Mouse (Mus musculus): ENCODE data around the gene Vamp8. TPM values are rescaled to one million over a fixed set of nuclear protein-coding genes. Genes with fewer than 3 reads are reported as not detected.
A peak's percentile ranks its signal among the peaks of the same experiment; 100 is the strongest.

Vamp8 gene
- polyA plus RNA-seq, 1 experiment from 2014 or later, result 450 TPM

GRCm38 (mm10) chr6:72345074-72345567, 45.4 kb downstream of the Vamp8 start, which contains the start of gene Usp39:
Gene Usp39, minus strand, starts transcription at chr6:72345184.
- H3K27ac ChIP-seq (ENCODE audit: low read depth, low read length), result peak within 1 kb of the TSS; percentile 77
- H3K27me3 ChIP-seq (replicated peaks; ENCODE audit: control insufficient read depth, insufficient read depth, low read length), result no peaks in the 10 kb centered on the region
- peak within 1 kb of the TSS; percentile 85 for H3K4me3 ChIP-seq (ENCODE audit: low read depth, low read length)
- no peaks in the 10 kb centered on the region; the same call in 1 of the 2 replicates for H3K4me1 ChIP-seq (replicated peaks; ENCODE audit: control insufficient read depth, insufficient read depth, low read length)
- TF ChIP-seq CTCF (IDR thresholded peaks at IDR 0.05; ENCODE audit: low read depth), result no peak; the same call in 1 of the 2 replicates
- H3K36me3 ChIP-seq (ENCODE audit: control insufficient read depth, insufficient read depth), result peaks cover 16% of the 10 kb centered on the region
- peak; percentile 83 for ATAC-seq
- WGBS, result under 1% methylated on average over 30 of the region's 30 CpGs
- H3K9me3 ChIP-seq (ENCODE audit: control insufficient read depth), result no peaks in the 10 kb centered on the region
- H3K4me2 ChIP-seq (replicated peaks; ENCODE audit: low read depth), result peak within 1 kb of the TSS; percentile 87
- peak within 1 kb of the TSS; percentile 90 for H3K9ac ChIP-seq (ENCODE audit: low read depth, low read length)

- ATAC-seq, result peak; percentile 48
Measured at GRCm38 (mm10) chr6:72344396-72345073, 46.0 kb downstream of the Vamp8 start.

GRCm38 (mm10) chr6:72340481-72340880, 50.0 kb downstream of the Vamp8 start:
- Histone ChIP-seq H3K36me3 (ENCODE audit: control insufficient read depth, insufficient read depth) (peaks cover 40% of the 10 kb centered on the region), H3K4me2 (replicated peaks; ENCODE audit: low read depth) (no peak overlapping the region), H3K4me1 (replicated peaks; ENCODE audit: control insufficient read depth, insufficient read depth, low read length) (no peaks in the 10 kb centered on the region), H3K27me3 (replicated peaks; ENCODE audit: control insufficient read depth, insufficient read depth, low read length) (no peaks in the 10 kb centered on the region), H3K9me3 (ENCODE audit: control insufficient read depth) (no peaks in the 10 kb centered on the region), H3K9ac (ENCODE audit: low read depth, low read length) (no peak overlapping the region), H3K4me3 (ENCODE audit: low read depth, low read length) (no peak overlapping the region), H3K27ac (ENCODE audit: low read depth, low read length) (no peak overlapping the region)
- no peak for ATAC-seq
- TF ChIP-seq CTCF (IDR thresholded peaks at IDR 0.05; ENCODE audit: low read depth), result no peak
- WGBS, result 45% methylated on average over 2 of the region's 2 CpGs

More at GRCm38 (mm10) chr6:72344396-72345073, 46.0 kb downstream of the Vamp8 start:
- under 1% methylated on average over 42 of the region's 42 CpGs for WGBS
- Histone ChIP-seq H3K4me1 (replicated peaks; ENCODE audit: control insufficient read depth, insufficient read depth, low read length) (no peaks in the 10 kb centered on the region; the same call in 1 of the 2 replicates), H3K36me3 (ENCODE audit: control insufficient read depth, insufficient read depth) (peaks cover 15% of the 10 kb centered on the region), H3K4me2 (replicated peaks; ENCODE audit: low read depth) (peak overlapping the region; percentile 87), H3K9me3 (ENCODE audit: control insufficient read depth) (no peaks in the 10 kb centered on the region), H3K4me3 (ENCODE audit: low read depth, low read length) (peak overlapping the region; percentile 85), H3K27me3 (replicated peaks; ENCODE audit: control insufficient read depth, insufficient read depth, low read length) (no peaks in the 10 kb centered on the region), H3K27ac (ENCODE audit: low read depth, low read length) (peak overlapping the region; percentile 77), H3K9ac (ENCODE audit: low read depth, low read length) (peak overlapping the region; percentile 90)
- TF ChIP-seq CTCF (IDR thresholded peaks at IDR 0.05; ENCODE audit: low read depth), result no peak

Other genes with a start within 250 kb of the Vamp8 start
- 3.7 and 4.5 TPM in 2 replicates for gene Atoh8, start 155.1 kb downstream of the Vamp8 start, polyA plus RNA-seq (2015; fragmentation: Nextera tagmentation; extraction: Ambion mirVana)
- gene Sftpb, start 86.1 kb downstream of the Vamp8 start, polyA plus RNA-seq (2015; fragmentation: Nextera tagmentation; extraction: Ambion mirVana), result 0.09 and 0.35 TPM in 2 replicates
- gene Usp39, start 45.5 kb downstream of the Vamp8 start, polyA plus RNA-seq (2015; fragmentation: Nextera tagmentation; extraction: Ambion mirVana), result 16.0 and 17.1 TPM in 2 replicates
- gene 0610030E20Rik, start 43.4 kb downstream of the Vamp8 start, polyA plus RNA-seq (2015; fragmentation: Nextera tagmentation; extraction: Ambion mirVana), result 16.0 and 20.0 TPM in 2 replicates
- gene Tmem150a, start 35.3 kb downstream of the Vamp8 start, polyA plus RNA-seq (2015; fragmentation: Nextera tagmentation; extraction: Ambion mirVana), result 12.4 and 14.2 TPM in 2 replicates
- gene Rnf181, start 23.7 kb downstream of the Vamp8 start, polyA plus RNA-seq (2015; fragmentation: Nextera tagmentation; extraction: Ambion mirVana), result 122 and 132 TPM in 2 replicates
- 14.9 and 16.6 TPM in 2 replicates for gene Vamp5, start 10.2 kb downstream of the Vamp8 start, polyA plus RNA-seq (2015; fragmentation: Nextera tagmentation; extraction: Ambion mirVana)
- 6.2 and 6.8 TPM in 2 replicates for gene Ggcx, start 23.6 kb upstream of the Vamp8 start, polyA plus RNA-seq (2015; fragmentation: Nextera tagmentation; extraction: Ambion mirVana)
- gene Mat2a, start 48.9 kb upstream of the Vamp8 start, polyA plus RNA-seq (2015; fragmentation: Nextera tagmentation; extraction: Ambion mirVana), result 120 and 128 TPM in 2 replicates
- gene Sh2d6, start 131.0 kb upstream of the Vamp8 start, polyA plus RNA-seq (2015; fragmentation: Nextera tagmentation; extraction: Ambion mirVana), result 0.12 and 0.16 TPM in 2 replicates
- 25.2 and 28.5 TPM in 2 replicates for gene Capg, start 153.7 kb upstream of the Vamp8 start, polyA plus RNA-seq (2015; fragmentation: Nextera tagmentation; extraction: Ambion mirVana)
- 11.1 and 11.7 TPM in 2 replicates for gene Elmod3, start 207.7 kb upstream of the Vamp8 start, polyA plus RNA-seq (2015; fragmentation: Nextera tagmentation; extraction: Ambion mirVana)
- 24.6 and 26.4 TPM in 2 replicates for gene Retsat, start 207.8 kb upstream of the Vamp8 start, polyA plus RNA-seq (2015; fragmentation: Nextera tagmentation; extraction: Ambion mirVana)
- gene Tgoln1, start 226.3 kb upstream of the Vamp8 start, polyA plus RNA-seq (2015; fragmentation: Nextera tagmentation; extraction: Ambion mirVana), result 133 and 136 TPM in 2 replicates